Mouse (Mus musculus) frontal cortex, postnatal 14 days (tissue): ENCODE data around the gene Prph2.
A peak's percentile ranks its signal among the peaks of the same experiment; 100 is the strongest.

Source experiments
- DNase-seq, 2 experiments: peaks; one replicate each; pipeline ENCODE4 v3.0.0; 2022; ENCODE audit warnings: low spot score in 2 of 2

Gene Prph2

DNA sequence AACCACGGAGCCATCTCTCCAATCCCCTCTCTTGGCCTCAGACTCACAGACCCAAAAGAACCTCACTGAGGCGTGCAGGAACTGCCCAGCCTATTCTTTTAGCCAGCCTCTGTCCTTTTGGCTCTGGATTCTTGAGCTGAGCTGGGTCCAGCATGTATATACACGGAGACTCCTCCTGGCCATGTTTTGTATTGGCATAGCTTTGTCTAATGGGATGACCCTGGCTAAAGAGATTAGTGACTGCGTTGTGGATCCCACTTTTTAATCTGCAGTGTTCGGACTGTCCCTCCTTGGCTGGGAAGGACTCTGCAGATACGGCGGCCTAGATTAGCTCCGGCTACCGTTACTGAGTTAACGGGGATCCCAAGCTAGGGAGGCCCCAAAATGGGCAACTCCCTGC, at the start of gene Prph2:
Prph2 (plus strand) TSS at position 274 of the 400 bp plus-strand sequence.
- no peak for DNase-seq

DNA sequence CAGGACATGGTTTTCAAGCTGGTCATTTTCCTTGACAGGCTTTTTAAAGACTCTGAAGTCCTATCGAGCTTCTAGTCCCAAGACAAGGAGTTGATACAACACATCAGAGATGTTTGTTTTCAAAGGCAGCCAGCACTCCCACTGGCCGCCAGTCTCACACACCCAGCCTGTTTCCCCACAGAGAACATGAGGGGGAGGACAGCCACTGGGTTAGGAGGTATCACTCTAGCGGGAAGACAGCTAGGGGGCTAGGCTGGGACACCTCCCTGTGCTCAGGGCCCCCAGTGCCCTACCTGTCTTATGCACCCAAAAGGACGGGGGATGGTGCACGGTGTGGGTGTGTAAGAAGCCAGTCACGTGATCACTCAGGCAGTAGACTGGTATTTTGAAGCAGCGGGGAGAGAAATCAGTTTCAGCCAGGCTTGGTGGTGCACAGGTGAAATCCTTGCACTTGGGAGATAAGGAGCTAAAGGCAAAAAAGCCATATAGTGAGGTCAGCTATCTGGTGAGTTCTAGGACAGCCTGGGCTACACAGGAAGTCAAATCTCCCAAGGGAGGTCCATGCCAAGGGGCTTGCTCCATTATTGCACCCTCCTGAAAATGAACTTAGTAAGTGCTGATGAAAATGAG, 45.6 kb upstream of the Prph2 start:
- DNase-seq: no peak

- no peak for DNase-seq
Measured at GRCm38 (mm10) chr17:46866836-46867235, 43.4 kb upstream of the Prph2 start.

DNA sequence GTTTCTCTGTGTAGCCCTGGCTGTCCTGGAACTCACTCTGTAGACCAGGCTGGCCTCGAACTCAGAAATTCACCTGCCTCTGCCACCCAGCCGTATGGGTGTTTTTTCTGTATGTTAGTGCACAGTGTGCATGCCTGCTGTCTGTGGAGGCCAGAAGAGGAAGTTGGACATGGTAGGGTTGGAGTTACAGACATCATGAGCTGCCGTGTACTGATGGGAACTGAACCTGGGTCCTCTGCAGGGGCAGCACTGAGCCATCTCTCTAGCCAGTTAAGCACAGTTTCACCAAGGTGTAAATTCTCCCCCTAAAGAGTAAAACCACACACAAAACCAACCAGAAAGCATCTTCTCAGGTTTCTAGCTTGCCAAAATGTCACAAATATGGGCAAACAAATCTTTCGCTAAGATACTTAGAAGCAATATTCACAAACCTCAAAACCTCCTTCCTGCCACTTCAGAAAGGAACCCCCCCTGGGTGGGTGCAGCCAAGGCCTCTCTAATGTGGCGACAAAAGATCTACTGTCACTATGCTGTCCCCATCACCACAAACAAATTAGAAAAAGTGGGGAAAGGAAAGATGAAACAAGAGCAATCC, 40.0 kb upstream of the Prph2 start:
- no peak for DNase-seq

GRCm38 (mm10) chr17:46870913-46871312, 39.3 kb upstream of the Prph2 start:
- no peak for DNase-seq

GRCm38 (mm10) chr17:46872806-46873205, 37.5 kb upstream of the Prph2 start:
- no peak for DNase-seq

- DNase-seq: no peak
Measured at GRCm38 (mm10) chr17:46874133-46874532, 36.1 kb upstream of the Prph2 start.

- DNase-seq: no peak
Measured at GRCm38 (mm10) chr17:46875626-46876025, 34.6 kb upstream of the Prph2 start.

DNA sequence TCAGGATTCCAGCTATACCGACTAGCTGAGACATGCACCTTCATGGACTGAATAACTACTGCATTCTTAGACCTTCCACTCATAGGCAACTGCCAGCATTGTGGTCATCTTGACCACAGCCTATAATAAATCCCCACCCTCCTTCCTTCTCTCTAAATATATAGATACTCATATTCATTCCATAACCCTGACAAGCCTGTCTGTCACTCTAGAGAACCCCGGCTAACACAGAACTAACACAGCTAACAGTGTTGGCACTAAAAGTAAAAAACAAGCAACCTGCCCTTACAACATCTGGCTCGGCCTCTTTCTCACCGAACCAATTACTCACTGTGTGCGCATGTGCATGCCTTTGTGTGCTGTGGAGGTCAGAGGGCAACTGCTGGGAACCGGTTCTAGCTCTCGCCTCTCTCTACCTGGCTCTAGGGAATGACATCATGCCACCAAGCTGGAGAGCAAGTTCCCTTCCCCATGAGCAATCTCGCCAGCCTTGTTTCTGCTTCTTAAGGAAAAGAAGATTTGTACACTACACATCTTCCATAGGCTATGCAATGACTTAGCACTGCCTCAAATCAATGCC, 33.8 kb upstream of the Prph2 start:
- no peak for DNase-seq

- DNase-seq: no peak
Measured at GRCm38 (mm10) chr17:46877061-46877460, 33.2 kb upstream of the Prph2 start.

GRCm38 (mm10) chr17:46879841-46880311, 30.4 kb upstream of the Prph2 start:
- no peak for DNase-seq

- DNase-seq: no peak
Measured at GRCm38 (mm10) chr17:46880322-46880721, 29.9 kb upstream of the Prph2 start.

- DNase-seq: no peak
Measured at GRCm38 (mm10) chr17:46881728-46882127, 28.5 kb upstream of the Prph2 start.

DNA sequence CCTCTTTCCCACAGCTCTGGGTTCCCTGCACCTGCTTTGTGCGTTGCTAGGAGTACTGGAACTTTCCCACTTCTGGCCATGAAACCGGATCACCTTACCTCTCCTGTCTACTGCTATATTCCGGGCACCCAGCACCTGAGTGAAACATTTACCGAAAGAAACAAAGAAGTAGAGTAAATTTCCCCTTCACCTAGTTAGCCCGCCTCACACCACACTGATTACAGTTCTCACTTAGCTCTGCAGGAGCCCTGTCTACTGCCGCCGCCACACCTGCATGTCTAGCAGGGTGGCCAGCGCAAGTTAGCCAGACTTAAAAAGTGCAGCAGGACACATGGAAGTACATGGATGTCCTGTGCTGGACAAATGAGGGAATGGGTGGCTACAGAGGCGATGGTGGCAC, 27.2 kb upstream of the Prph2 start:
- DNase-seq: no peak

DNA sequence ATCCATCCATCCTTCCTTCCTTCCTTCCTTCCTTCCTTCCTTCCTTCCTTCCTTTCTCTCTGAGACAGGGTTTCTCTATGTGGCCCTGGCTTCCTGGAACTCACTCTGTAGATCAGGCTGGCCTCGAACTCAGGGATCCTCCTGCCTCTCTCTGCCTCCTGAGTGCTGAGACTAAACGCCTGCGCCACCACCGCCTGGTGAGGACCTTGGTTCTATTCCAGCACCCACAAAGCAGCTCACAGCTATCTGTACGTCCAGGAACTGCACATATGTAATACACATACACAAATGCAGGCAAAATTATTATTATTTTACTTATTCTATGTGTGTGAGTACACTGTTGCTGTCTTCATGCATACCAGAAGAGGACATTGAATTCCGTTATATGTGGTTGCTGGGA, 25.5 kb upstream of the Prph2 start:
- DNase-seq: no peak

GRCm38 (mm10) chr17:46885218-46885909, 24.9 kb upstream of the Prph2 start:
- DNase-seq: no peak

DNA sequence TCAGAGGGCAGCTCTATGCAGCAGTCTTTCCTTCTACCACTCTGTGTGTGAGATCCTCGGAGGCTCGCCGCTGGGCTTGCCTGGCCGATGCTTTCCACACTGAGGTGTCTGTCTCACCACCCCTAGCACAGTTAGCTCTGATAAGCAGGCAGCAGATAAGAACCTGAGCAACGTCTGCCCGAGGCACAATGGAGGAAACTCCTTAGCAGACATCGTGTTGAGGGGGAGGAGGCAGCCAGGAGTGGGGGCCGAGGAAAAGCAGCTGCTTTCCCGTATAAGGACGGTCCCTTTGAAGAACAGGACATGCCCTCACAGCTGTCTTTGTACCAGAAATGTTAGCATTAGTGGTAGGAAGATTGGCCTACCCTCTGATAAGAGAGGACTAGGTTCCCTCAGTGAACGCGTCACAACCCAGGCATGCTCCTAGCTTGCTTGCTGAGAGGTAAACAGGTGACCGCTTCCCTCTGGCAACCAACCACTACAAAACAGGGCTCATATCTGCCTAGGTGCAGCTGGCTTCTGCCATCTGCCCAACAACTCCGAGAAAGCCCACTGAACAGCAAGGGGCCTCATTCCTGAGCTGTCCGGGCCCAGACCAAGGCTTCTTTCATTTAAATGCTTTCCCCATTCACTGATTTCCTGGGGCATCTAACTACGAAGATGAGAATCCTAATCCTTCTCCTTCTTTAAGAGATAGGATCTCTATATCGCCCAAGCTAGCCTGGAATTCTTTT, 24.2 kb upstream of the Prph2 start:
- DNase-seq: no peak

DNA sequence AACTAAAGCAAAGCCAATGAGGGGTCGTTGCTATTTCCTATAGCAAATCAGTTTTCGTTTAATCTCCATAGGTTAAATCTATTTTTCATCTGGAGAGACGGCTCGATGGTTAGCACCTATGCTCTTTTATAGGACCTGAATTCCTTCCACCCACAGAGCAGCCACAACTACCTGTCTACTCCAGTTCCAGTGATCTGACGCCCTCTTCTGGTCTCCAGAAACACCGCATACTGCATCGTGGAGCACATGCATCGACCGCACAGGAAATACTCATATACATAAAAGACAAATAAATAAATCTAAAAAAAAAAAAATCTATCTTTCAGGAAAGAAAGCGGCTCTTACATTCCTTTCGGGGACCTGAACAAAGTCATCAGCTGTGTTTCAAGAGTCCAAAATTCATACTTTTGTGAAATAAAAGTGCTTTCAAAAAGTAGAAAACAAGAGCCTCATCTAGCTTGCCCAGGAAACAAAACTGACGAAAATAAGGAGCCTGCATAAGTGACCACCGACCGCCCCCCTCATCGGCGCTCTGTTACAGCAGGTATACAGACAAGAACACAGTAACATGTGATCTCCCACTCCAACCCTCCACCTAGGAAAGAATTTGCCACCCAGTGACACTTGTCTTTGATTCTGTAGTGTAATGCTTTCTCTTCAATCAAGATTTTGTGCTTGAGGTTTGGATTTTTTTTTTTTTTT, 21.6 kb upstream of the Prph2 start:
- peak in 1 of 2 experiments; percentile 43 for DNase-seq

DNA sequence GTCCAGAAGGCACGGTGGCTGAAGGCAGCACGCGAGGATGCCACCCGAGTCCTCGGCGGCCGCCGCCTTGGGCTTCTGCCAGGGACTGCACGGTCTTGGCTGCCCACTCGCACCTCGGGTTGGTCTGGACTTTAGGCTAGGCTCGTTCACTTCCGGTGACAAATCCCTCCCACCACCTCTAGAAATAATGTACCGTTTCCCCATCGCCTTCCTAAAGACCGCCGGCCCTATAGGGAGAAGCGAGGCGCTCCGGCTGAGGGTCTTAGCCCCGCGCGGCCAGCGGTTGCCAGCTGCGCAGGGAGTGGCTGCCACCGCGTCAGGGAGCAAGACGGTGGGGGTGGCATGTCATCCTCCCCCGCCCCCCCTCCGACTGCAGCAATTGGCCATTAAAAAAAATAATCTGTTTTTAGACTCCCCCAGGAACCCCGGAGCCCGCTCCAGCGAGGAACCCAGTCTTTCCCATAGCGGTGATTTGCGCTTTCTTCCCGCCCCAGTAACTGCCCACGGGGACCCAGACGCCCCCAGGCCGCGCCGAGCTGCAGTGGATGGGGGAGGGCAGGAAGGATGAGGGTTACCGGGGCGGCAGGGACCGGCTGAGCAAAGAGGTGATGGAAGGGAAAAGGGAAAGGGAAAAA, 20.7 kb upstream of the Prph2 start:
- DNase-seq: peak; percentile 64 to 71

DNA sequence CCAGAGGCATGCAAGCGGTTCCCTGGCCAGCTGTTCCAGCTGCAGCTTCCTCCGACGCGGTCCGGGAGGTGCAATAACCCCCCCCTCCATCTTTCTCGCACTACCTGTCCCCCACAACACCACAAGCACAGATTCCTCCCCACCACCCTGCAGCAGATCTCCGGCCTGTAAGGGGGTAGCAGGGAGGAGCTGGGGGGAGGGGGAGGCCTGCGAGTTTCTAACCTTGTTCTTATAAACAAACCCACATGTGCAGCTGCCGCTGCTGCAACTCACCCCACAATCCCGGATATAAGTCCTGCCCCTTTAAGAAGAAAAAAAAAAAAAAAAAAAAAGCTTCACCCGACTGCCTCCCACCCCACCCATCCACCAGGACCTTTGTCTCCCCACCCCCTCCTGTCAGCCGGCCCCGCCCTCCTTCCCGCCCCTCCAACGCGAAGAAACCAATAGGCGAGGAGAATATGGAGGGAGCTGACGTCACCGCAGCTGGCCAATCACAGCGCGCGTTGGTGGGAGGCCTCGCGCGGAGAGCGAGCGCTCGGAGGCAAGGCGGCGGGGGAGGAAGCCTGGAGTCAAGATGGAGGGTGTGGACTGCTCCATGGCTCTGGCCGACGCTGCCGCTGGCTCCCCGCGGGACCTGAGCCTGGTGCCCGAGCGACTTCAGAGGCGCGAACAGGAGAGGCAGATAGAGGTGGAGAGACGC, 20.0 kb upstream of the Prph2 start, which contains the start of gene Tbcc:
Tbcc (plus strand) TSS at position 569 of the 700 bp plus-strand sequence.
- peak; percentile 95 to 96 for DNase-seq
